ENCODE assay signal across 35 mouse cellular contexts in genomic region chr1:181459431-181460105, GRCm38 (mm10). TPM values are rescaled to one million over a fixed set of nuclear protein-coding genes. Genes with fewer than 3 reads are reported as not detected.
DNase-seq lines count a peak whose midpoint lies in the region; TF ChIP-seq lines count a peak whose summit lies in the region.
"Had no signal": no experiment of that assay in that cellular context is flagged by ENCODE, and none has a peak within 500 bp of the region (broad histone marks: within the 10 kb centered on the region; RNA-seq: fewer than 3 reads in every experiment).

No protein-coding gene starts in this region.

- peak; percentile 79 to 85 for DNase-seq in cerebellum, postnatal 10 days
- no peak for DNase-seq in cerebellum, adult 9-10 months
- DNase-seq in layer of hippocampus, adult 11-12 months (ENCODE audit: low spot score): peak; percentile 36
- DNase-seq in layer of hippocampus, postnatal 10 days (ENCODE audit: low spot score in 2 of 2): no peak
- peak; percentile 19 for DNase-seq in CH12.LX (ENCODE audit: extremely low read depth)
- DNase-seq in embryo, embryonic 10.5 days (ENCODE audit: low spot score): no peak
- DNase-seq: adrenal gland, adult 2 months; adrenal gland, postnatal 36 days; gastrocnemius, postnatal 25 days; heart, adult 11 months; kidney, adult 11 months; kidney, postnatal 14 days; liver, embryonic 13.5 days; lung, adult 18-20 months; lung, postnatal 4 days; thymus, postnatal 4 days had no signal

- no peak overlapping the region for H3K9ac ChIP-seq in CH12.LX (ENCODE audit: insufficient read depth, low read depth)
- H3K9ac ChIP-seq: forebrain, embryonic 13.5 days; heart, embryonic 15.5 days; hindbrain, embryonic 12.5 days; limb, embryonic 15.5 days; liver, embryonic 13.5 days; midbrain, embryonic 13.5 days had no signal

- H3K4me3 ChIP-seq in CH12.LX (replicated peaks in 1 of 3; ENCODE audit: low read depth in 2 of 3, low read length in 2 of 3, poor library complexity in 1 of 3): no peak overlapping the region
- no peak overlapping the region for H3K4me3 ChIP-seq in cortical plate, adult 2 months (ENCODE audit: insufficient read depth, low read length)
- H3K4me3 ChIP-seq: forebrain, embryonic 13.5 days; heart, embryonic 10.5 days; heart, embryonic 15.5 days; hindbrain, embryonic 12.5 days; limb, embryonic 10.5 days; limb, embryonic 15.5 days; liver, embryonic 13.5 days; midbrain, embryonic 13.5 days had no signal

- no peak for TF ChIP-seq RAD21 in CH12.LX (IDR thresholded peaks at IDR 0.05; ENCODE audit: low read depth, low read length)

- TF ChIP-seq EP300 in CH12.LX (IDR thresholded peaks at IDR 0.05; ENCODE audit: low read length): no peak

- TF ChIP-seq POLR2A in CH12.LX (IDR thresholded peaks at IDR 0.05; ENCODE audit: low read depth, low read length): no peak
- TF ChIP-seq POLR2A in cortical plate, adult 2 months (IDR thresholded peaks at IDR 0.05; ENCODE audit: extremely low read depth, insufficient read depth, low read length): no peak

- TF ChIP-seq CTCF in CH12.LX (conservative IDR thresholded peaks at IDR 0.05 in 1 of 2, IDR thresholded peaks at IDR 0.05 in 1 of 2; ENCODE audit: low read depth in 2 of 2, low read length in 2 of 2): no peak
- TF ChIP-seq CTCF in cortical plate, adult 2 months (IDR thresholded peaks at IDR 0.05; ENCODE audit: extremely low read depth, insufficient read depth, low read length): no peak

- dilution Hi-C loops in CH12.LX (cut with MboI; ENCODE audit: extremely low pct_ligation_motif_present, extremely low pct_unique_long_range_greater_than_20kb, low sequenced_read_pairs): no loop called here

- H3K27ac ChIP-seq in CH12.LX (ENCODE audit: insufficient read depth, low read depth): no peak overlapping the region
- H3K27ac ChIP-seq in cortical plate, adult 2 months (ENCODE audit: insufficient read depth, low read length): peak overlapping the region; percentile 12; the same call in 1 of the 2 replicates
- H3K27ac ChIP-seq: forebrain, embryonic 13.5 days; heart, embryonic 10.5 days; heart, embryonic 15.5 days; hindbrain, embryonic 12.5 days; limb, embryonic 10.5 days; limb, embryonic 15.5 days; liver, embryonic 13.5 days; midbrain, embryonic 13.5 days had no signal

- H3K27me3 ChIP-seq in CH12.LX (replicated peaks): no peaks in the 10 kb centered on the region
- H3K27me3 ChIP-seq: forebrain, embryonic 13.5 days; heart, embryonic 15.5 days; hindbrain, embryonic 12.5 days; limb, embryonic 15.5 days; liver, embryonic 13.5 days; midbrain, embryonic 13.5 days had no signal

- H3K79me2 ChIP-seq in CH12.LX (replicated peaks; ENCODE audit: control insufficient read depth, extremely low read depth, insufficient read depth, poor library complexity, severe bottlenecking): no peaks in the 10 kb centered on the region

- H3K9me3 ChIP-seq in CH12.LX (replicated peaks; ENCODE audit: low read length): peaks cover 5% of the 10 kb centered on the region
- H3K9me3 ChIP-seq: forebrain, embryonic 13.5 days; heart, embryonic 10.5 days; heart, embryonic 15.5 days; hindbrain, embryonic 12.5 days; limb, embryonic 10.5 days; limb, embryonic 15.5 days; liver, embryonic 13.5 days; midbrain, embryonic 13.5 days had no signal

- no peak overlapping the region for H3K4me2 ChIP-seq in CH12.LX (ENCODE audit: insufficient read depth, low read depth, poor library complexity, severe bottlenecking)
- H3K4me2 ChIP-seq: forebrain, embryonic 13.5 days; heart, embryonic 15.5 days; hindbrain, embryonic 12.5 days; limb, embryonic 15.5 days; liver, embryonic 13.5 days; midbrain, embryonic 13.5 days had no signal

- in situ Hi-C loops in CH12.LX (cut with MboI; ENCODE audit: low pct_ligation_motif_present, low pct_unique_long_range_greater_than_20kb, low sequenced_read_pairs): no loop called here

- H3K4me1 ChIP-seq in CH12.LX (ENCODE audit: control insufficient read depth in 1 of 2, insufficient read depth in 2 of 2): peaks cover 6 to 38% of the 10 kb centered on the region in 2 experiments
- peaks cover 8% of the 10 kb centered on the region for H3K4me1 ChIP-seq in cortical plate, adult 2 months (ENCODE audit: control insufficient read depth, insufficient read depth, low read length)
- H3K4me1 ChIP-seq: forebrain, embryonic 13.5 days; liver, embryonic 13.5 days; midbrain, embryonic 13.5 days had no signal

- no peaks in the 10 kb centered on the region for H3K36me3 ChIP-seq in CH12.LX (replicated peaks in 1 of 2; ENCODE audit: control insufficient read depth in 1 of 2, insufficient read depth in 1 of 2, low read length in 1 of 2)
- H3K36me3 ChIP-seq: heart, embryonic 10.5 days; heart, embryonic 15.5 days; hindbrain, embryonic 12.5 days; limb, embryonic 10.5 days; limb, embryonic 15.5 days; liver, embryonic 13.5 days; midbrain, embryonic 13.5 days had no signal

TF ChIP-seq in CH12.LX, 34 proteins besides CTCF, POLR2A, EP300 and RAD21:
- TF ChIP-seq TBP (conservative IDR thresholded peaks at IDR 0.05; ENCODE audit: low read depth, low read length): no peak
- TF ChIP-seq UBTF (IDR thresholded peaks at IDR 0.05; ENCODE audit: low read depth, low read length): no peak
- TF ChIP-seq MYC (IDR thresholded peaks at IDR 0.05; ENCODE audit: low read depth, low read length): no peak
- TF ChIP-seq ZNF384 (IDR thresholded peaks at IDR 0.05; ENCODE audit: low read depth, low read length): peak; percentile 18; the same call in 1 of the 2 replicates
- TF ChIP-seq MXI1 (IDR thresholded peaks at IDR 0.05; ENCODE audit: low read depth, low read length): no peak

RNA-seq across cellular contexts. Expression of gene Ccdc121, which starts 51.7 kb away (rescaled TPM):
- total RNA-seq in layer of hippocampus, postnatal 10 days (2021): under 1 TPM; 0.32 to 0.47 TPM
- total RNA-seq in CH12.LX (2012; rRNA removed): not detected in 2 replicates
- total RNA-seq in CH12.LX (2014; rRNA removed): not detected in 2 replicates
- polyA plus RNA-seq in CH12.LX (2012; ENCODE audit: insufficient read length, low read depth): not detected in 2 replicates
- polyA plus RNA-seq in cortical plate, adult 2 months (2012; rRNA removed): 0.26 and 0.54 TPM in 2 replicates
- total RNA-seq: adrenal gland, adult 2 months; adrenal gland, postnatal 36 days; gastrocnemius, adult 18-20 months; gastrocnemius, postnatal 25 days; heart, postnatal 25 days; megakaryocyte-erythroid progenitor cell, adult 5-6 weeks had no signal
- polyA plus RNA-seq: activated CD4-positive, CD25-positive, alpha-beta regulatory T cell, adult 4 months; adrenal gland, adult 2 months; CD4-positive, CD25-positive, alpha-beta regulatory T cell, adult 4 months; embryonic facial prominence, embryonic 11.5 days; forebrain, embryonic 13.5 days; heart, embryonic 10.5 days; hindbrain, embryonic 12.5 days; inflammation-experienced regulatory T-cells, adult 6 months; limb, embryonic 10.5 days; liver, embryonic 13.5 days; midbrain, embryonic 13.5 days; neural tube, embryonic 14.5 days; small intestine, adult 2 months; stomach, embryonic 14.5 days; testis, adult 2 months had no signal

Comparison
In these comparisons a context has a peak if more than half of its experiments do, and no peak if none do; other contexts are left out.
1. DNase-seq: peak in cerebellum, postnatal 10 days (2 of 2), layer of hippocampus, adult 11-12 months (single experiment) and CH12.LX (single experiment); none in cerebellum, adult 9-10 months (single experiment), layer of hippocampus, postnatal 10 days (0 of 2) and embryo, embryonic 10.5 days (single experiment).